Mouse (Mus musculus) limb, embryonic 11.5 days (tissue): ENCODE data around the gene Gm49661. TPM values are rescaled to one million over a fixed set of nuclear protein-coding genes. Genes with fewer than 3 reads are reported as not detected.

Experiments
- ATAC-seq: fragments of 200-750 bp; cut with Nextera tagmentation; 2 replicates; pipeline ENCODE4 v1.8.0; 2017; ENCODE audit warnings: low read depth; ENCODE audit not compliant: insufficient number of reproducible peaks, low FRiP score, low TSS enrichment
- DNase-seq: peaks from one replicate; pipeline ENCODE4 v3.0.0-alpha.2; 2015; ENCODE audit warnings: low spot score
- H3K27ac ChIP-seq: fragments of 300-500 bp; sonication (generic); replicated peaks from 2 replicates; pipeline ENCODE4 v1.5.1; 2014; ENCODE audit warnings: low read depth, mild to moderate bottlenecking, low read length
- H3K27me3 ChIP-seq: fragments of 300-500 bp; sonication (generic); 2 replicates; pipeline ENCODE4 v1.6.1; 2014; ENCODE audit warnings: mild to moderate bottlenecking, low read length, mixed read lengths; ENCODE audit not compliant: control insufficient read depth, insufficient read depth
- H3K36me3 ChIP-seq: fragments of 300-500 bp; sonication (generic); 2 replicates; pipeline ENCODE4 v1.6.1; 2014; ENCODE audit warnings: mild to moderate bottlenecking, low read length, moderate library complexity, mixed read lengths; ENCODE audit not compliant: control insufficient read depth, insufficient read depth
- H3K4me1 ChIP-seq: fragments of 300-500 bp; sonication (generic); 2 replicates; pipeline ENCODE4 v1.6.1; 2014; ENCODE audit warnings: low read length, mixed read lengths; ENCODE audit not compliant: control insufficient read depth, insufficient read depth
- H3K4me2 ChIP-seq: fragments of 300-500 bp; sonication (generic); 2 replicates; pipeline ENCODE4 v1.6.1; 2014; ENCODE audit warnings: low read depth, mild to moderate bottlenecking, moderate library complexity; ENCODE audit not compliant: severe bottlenecking
- H3K4me3 ChIP-seq: fragments of 300-500 bp; sonication (generic); 2 replicates; pipeline ENCODE4 v1.5.1; 2014; ENCODE audit warnings: low read depth, low read length
- H3K9ac ChIP-seq: fragments of 300-500 bp; sonication (generic); 2 replicates; pipeline ENCODE4 v1.6.1; 2014; ENCODE audit warnings: mild to moderate bottlenecking, low read length
- H3K9me3 ChIP-seq: fragments of 300-500 bp; sonication (generic); 2 replicates; pipeline ENCODE4 v1.6.1; 2016; ENCODE audit warnings: low read length; ENCODE audit not compliant: control insufficient read depth
- WGBS: fragments of 180-500 bp; shearing (Covaris S2); extraction: QIAGEN DNeasy Blood & Tissue Kit; methylation state at CpG from one replicate; pipeline ENCODE4 v1.1.7; 2014; 5-methylcytosine and 5-hydroxymethylcytosine counted together
- polyA plus RNA-seq: library from polyadenylated mRNA; unstranded; fragments of >200 nt; fragmentation: Nextera tagmentation; extraction: Ambion mirVana; gene quantifications from 2 replicates; pipeline ENCODE4 v1.2.1, GENCODE M21; 2014

Gene Gm49661
- polyA plus RNA-seq, 1 experiment from 2014 or later, result not detected

- Histone ChIP-seq H3K36me3 (no peaks in the 10 kb centered on the region), H3K9ac (no peak overlapping the region), H3K4me1 (peaks cover 9% of the 10 kb centered on the region), H3K27me3 (peaks cover 49% of the 10 kb centered on the region), H3K9me3 (no peaks in the 10 kb centered on the region), H3K4me3 (peak overlapping the region; percentile 37), H3K27ac (no peak overlapping the region), H3K4me2 (peak overlapping the region; percentile 72)
- WGBS, result under 1% methylated on average over 48 of the region's 67 CpGs
- peak; percentile 51; the same call in 1 of the 2 replicates for ATAC-seq
- DNase-seq, result peak; percentile 61
These were observed 23.4 kb downstream of the Gm49661 start for GRCm38 (mm10) chr8:84945633-84946527.

- Histone ChIP-seq H3K9ac (no peak overlapping the region), H3K9me3 (no peaks in the 10 kb centered on the region), H3K4me1 (peaks cover 9% of the 10 kb centered on the region), H3K4me3 (no peak overlapping the region), H3K36me3 (no peaks in the 10 kb centered on the region), H3K4me2 (peak overlapping the region; percentile 72; the same call in 1 of the 2 replicates), H3K27me3 (peaks cover 43% of the 10 kb centered on the region), H3K27ac (no peak overlapping the region)
- WGBS, result 4% methylated on average over 11 of the region's 11 CpGs
- ATAC-seq (0 out of 2 replicates have a peak, but pooled peaks have one; percentile 20), DNase-seq (no peak)
These were observed 24.0 kb downstream of the Gm49661 start for GRCm38 (mm10) chr8:84945235-84945632.

GRCm38 (mm10) chr8:84944478-84945160, 24.6 kb downstream of the Gm49661 start:
- no peak overlapping the region for H3K27ac ChIP-seq
- no peaks in the 10 kb centered on the region for H3K36me3 ChIP-seq
- ATAC-seq, result 0 out of 2 replicates have a peak, but pooled peaks have one; percentile 48
- no peaks in the 10 kb centered on the region for H3K9me3 ChIP-seq
- 3% methylated on average over 26 of the region's 26 CpGs for WGBS
- H3K4me1 ChIP-seq, result peaks cover 9% of the 10 kb centered on the region
- peaks cover 40% of the 10 kb centered on the region for H3K27me3 ChIP-seq
- peak; percentile 62 for DNase-seq
- no peak overlapping the region for H3K4me2 ChIP-seq
- H3K4me3 ChIP-seq, result no peak overlapping the region
- no peak overlapping the region for H3K9ac ChIP-seq

GRCm38 (mm10) chr8:84943699-84944098, 25.5 kb downstream of the Gm49661 start:
- no peak for DNase-seq
- Histone ChIP-seq H3K4me2 (no peak overlapping the region), H3K4me1 (peaks cover 9% of the 10 kb centered on the region), H3K9ac (no peak overlapping the region), H3K27me3 (peaks cover 40% of the 10 kb centered on the region), H3K27ac (no peak overlapping the region), H3K36me3 (no peaks in the 10 kb centered on the region), H3K4me3 (no peak overlapping the region), H3K9me3 (no peaks in the 10 kb centered on the region)
- no peak for ATAC-seq
- WGBS, result 18% methylated on average over 4 of the region's 4 CpGs

GRCm38 (mm10) chr8:84937620-84938485, 31.4 kb downstream of the Gm49661 start:
- DNase-seq, result no peak
- ATAC-seq, result no peak
- Histone ChIP-seq H3K36me3 (no peaks in the 10 kb centered on the region), H3K9ac (no peak overlapping the region), H3K4me3 (no peak overlapping the region), H3K27ac (no peak overlapping the region), H3K4me1 (peaks cover 16% of the 10 kb centered on the region), H3K27me3 (peaks cover 39% of the 10 kb centered on the region), H3K9me3 (no peaks in the 10 kb centered on the region; the same call in 1 of the 2 replicates), H3K4me2 (no peak overlapping the region; the same call in 1 of the 2 replicates)
- 64% methylated on average over 13 of the region's 13 CpGs for WGBS

- Histone ChIP-seq H3K27ac (no peak within 1 kb of the TSS), H3K4me1 (peaks cover 16% of the 10 kb centered on the region), H3K27me3 (peaks cover 41% of the 10 kb centered on the region), H3K9me3 (no peaks in the 10 kb centered on the region; the same call in 1 of the 2 replicates), H3K4me3 (peak within 1 kb of the TSS; percentile 40), H3K4me2 (peak within 1 kb of the TSS; percentile 69), H3K9ac (peak within 1 kb of the TSS; percentile 40; the same call in 1 of the 2 replicates), H3K36me3 (no peaks in the 10 kb centered on the region)
- ATAC-seq (peak; percentile 27; the same call in 1 of the 2 replicates), DNase-seq (peak; percentile 73)
- WGBS, result under 1% methylated on average over 50 of the region's 50 CpGs
These were observed 32.2 kb downstream of the Gm49661 start, which contains the start of gene Mast1 for GRCm38 (mm10) chr8:84936962-84937546. Mast1 (minus strand) TSS chr8:84937359.

- peaks cover 41% of the 10 kb centered on the region for H3K27me3 ChIP-seq
- no peaks in the 10 kb centered on the region for H3K36me3 ChIP-seq
- H3K4me2 ChIP-seq, result peak overlapping the region; percentile 69
- no peak overlapping the region for H3K27ac ChIP-seq
- ATAC-seq (0 out of 2 replicates have a peak, but pooled peaks have one; percentile 42), DNase-seq (no peak)
- peaks cover 16% of the 10 kb centered on the region for H3K4me1 ChIP-seq
- peak overlapping the region; percentile 40 for H3K4me3 ChIP-seq
- 30% methylated on average over 23 of the region's 23 CpGs for WGBS
- H3K9me3 ChIP-seq, result no peaks in the 10 kb centered on the region; the same call in 1 of the 2 replicates
- no peak overlapping the region for H3K9ac ChIP-seq
These were observed 32.9 kb downstream of the Gm49661 start for GRCm38 (mm10) chr8:84936041-84936961.
